Mouse (Mus musculus) megakaryocyte, embryonic 14.5 days (primary cell): ENCODE results near the gene Shank2. TPM values are rescaled to one million over a fixed set of nuclear protein-coding genes. Genes with fewer than 3 reads are reported as not detected.

Experiments
- H3K27me3 ChIP-seq: replicated peaks from 2 replicates; pipeline ENCODE3; 2012; ENCODE audit warnings: inconsistent platforms
- H3K36me3 ChIP-seq: replicated peaks from 2 replicates; pipeline ENCODE3; 2012; ENCODE audit warnings: low read length, inconsistent platforms, mixed read lengths
- H3K4me1 ChIP-seq: 2 replicates; pipeline ENCODE4 v1.6.1; 2012; ENCODE audit warnings: inconsistent platforms
- H3K4me3 ChIP-seq: replicated peaks from 2 replicates; pipeline ENCODE3; 2012; ENCODE audit warnings: moderate library complexity, mild to moderate bottlenecking, inconsistent platforms
- H3K9me3 ChIP-seq: 2 replicates; pipeline ENCODE4 v1.6.1; 2012; ENCODE audit warnings: inconsistent platforms
- FLI1 ChIP-seq: IDR thresholded peaks from 2 replicates; pipeline ENCODE4 v1.6.1; 2012; ENCODE audit warnings: low read length, inconsistent platforms, mixed read lengths
- GATA1 ChIP-seq: IDR thresholded peaks from 3 replicates; pipeline ENCODE4 v1.6.1; 2012; ENCODE audit warnings: mixed read lengths, low read length, inconsistent platforms, borderline replicate concordance
- polyA plus RNA-seq: library from polyadenylated mRNA; stranded (reverse); fragments of >175 nt; gene quantifications from 2 replicates; pipeline ENCODE4 v1.2.3, GENCODE M21; 2012; ENCODE audit warnings: low replicate concordance; ENCODE audit not compliant: insufficient read depth

Gene Shank2
- polyA plus RNA-seq, 1 experiment, result 0.02 TPM

DNA sequence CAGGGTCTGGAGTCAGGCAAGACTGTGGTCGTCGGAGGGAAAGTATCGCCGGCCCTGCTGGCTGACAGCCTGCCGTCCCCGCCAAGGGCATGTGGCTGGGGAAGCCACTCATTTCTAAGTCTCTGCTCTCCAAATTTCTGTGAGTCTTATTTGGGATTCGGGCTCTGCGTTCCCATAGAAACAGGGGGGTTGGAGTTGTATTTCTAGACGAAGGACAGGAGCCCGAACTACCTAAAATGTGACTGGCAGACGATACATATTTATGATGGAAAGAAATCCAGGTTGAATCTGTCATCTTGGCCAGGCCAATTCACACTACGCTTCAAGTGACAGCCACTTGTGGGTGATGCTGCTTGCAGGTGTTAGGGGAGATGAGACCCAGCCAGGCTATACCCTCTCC lies 92.4 kb downstream of the Shank2 start:
- no peak for TF ChIP-seq FLI1
- no peak for TF ChIP-seq GATA1
- H3K4me1 ChIP-seq, result no peaks in the 10 kb centered on the region
- no peak overlapping the region for H3K4me3 ChIP-seq
- peaks cover 26% of the 10 kb centered on the region for H3K27me3 ChIP-seq
- H3K9me3 ChIP-seq, result peaks cover 6% of the 10 kb centered on the region
- no peaks in the 10 kb centered on the region for H3K36me3 ChIP-seq

DNA sequence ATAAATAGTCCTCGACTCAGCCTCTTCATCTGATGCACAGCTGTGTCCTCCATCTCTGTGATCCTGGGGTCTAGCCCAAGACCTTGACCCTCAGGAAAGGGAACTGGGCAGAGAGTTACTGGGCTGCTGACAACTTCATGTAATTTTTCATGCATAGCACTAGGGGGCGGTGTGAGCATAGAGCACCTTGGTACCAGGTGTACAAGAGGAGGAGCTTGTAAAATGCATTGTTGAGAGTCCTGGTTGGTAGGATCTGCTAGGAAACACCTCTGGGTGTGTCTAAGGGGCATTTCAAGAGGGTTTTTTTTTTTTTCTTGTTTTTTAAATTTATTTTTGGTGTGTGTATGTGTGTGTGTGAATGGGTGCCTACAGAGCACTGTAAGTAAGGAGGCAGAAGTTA lies 95.6 kb downstream of the Shank2 start:
- TF ChIP-seq GATA1 (no peak), FLI1 (no peak)
- no peaks in the 10 kb centered on the region for H3K36me3 ChIP-seq
- H3K9me3 ChIP-seq, result no peaks in the 10 kb centered on the region
- peaks cover 4% of the 10 kb centered on the region; the same call in 1 of the 2 replicates for H3K4me1 ChIP-seq
- peaks cover 22% of the 10 kb centered on the region for H3K27me3 ChIP-seq
- H3K4me3 ChIP-seq, result no peak overlapping the region

DNA sequence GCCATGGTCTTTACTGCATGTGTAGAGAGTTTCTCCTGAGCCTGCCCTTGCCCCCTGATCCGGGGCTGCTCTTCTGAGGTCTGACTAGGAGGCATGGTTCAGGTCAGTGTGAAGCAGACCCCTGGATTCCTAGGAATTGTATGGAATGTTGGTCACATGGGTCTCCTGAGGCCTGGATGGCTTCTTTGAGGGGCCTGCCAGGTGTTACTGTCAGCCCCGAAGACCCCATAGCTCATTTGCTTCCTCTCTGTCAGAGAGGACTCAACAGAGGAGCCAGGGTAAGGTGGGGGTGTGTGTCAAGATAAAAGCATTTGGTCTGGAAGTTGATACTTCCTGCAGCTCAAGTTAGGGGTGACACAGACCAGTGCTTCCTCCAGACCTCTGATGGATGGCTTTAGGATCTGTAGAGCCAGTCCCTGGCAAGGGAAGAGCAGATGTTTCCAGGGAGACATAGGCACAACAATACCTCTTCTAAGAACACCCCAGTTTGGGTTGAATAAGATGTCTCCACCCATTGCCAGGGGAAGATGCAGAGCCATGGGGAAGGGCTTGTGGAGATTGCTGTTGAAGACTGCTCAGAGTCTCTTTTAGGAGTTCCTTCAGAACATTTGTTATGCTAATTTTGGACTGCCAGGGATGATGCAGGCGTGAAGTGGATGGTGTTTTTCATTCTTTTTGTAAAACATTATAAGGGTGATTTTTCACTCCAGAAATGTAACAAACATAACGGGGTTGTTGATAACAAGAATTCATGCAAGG lies 100.7 kb downstream of the Shank2 start:
- H3K4me3 ChIP-seq, result no peak overlapping the region
- H3K9me3 ChIP-seq, result 0 out of 2 replicates have a peak, but pooled peaks cover 4% of the 10 kb centered on the region
- no peaks in the 10 kb centered on the region for H3K36me3 ChIP-seq
- peaks cover 21% of the 10 kb centered on the region for H3K27me3 ChIP-seq
- TF ChIP-seq GATA1 (no peak), FLI1 (no peak)
- H3K4me1 ChIP-seq, result peaks cover 4% of the 10 kb centered on the region; the same call in 1 of the 2 replicates

DNA sequence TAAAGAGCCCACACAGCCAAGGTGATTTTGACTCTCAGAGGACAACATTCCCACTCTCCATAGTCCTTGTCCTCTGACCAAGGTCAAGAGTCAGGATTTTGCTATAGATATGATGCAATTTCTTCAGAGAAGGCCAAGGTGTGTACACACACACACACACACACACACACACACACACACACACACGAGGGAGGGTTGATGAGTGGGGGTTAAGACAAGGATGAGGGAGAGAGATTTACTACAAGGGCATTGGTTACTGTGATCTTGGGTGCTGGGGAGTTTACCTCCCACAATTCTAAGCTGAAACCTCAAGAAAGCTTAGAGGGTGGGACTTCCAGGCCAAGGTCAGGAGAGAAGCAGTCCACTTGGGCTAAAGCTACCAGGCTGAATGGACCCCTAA lies 104.2 kb downstream of the Shank2 start:
- Histone ChIP-seq H3K4me1 (peaks cover 4% of the 10 kb centered on the region), H3K27me3 (peaks cover 29% of the 10 kb centered on the region), H3K36me3 (no peaks in the 10 kb centered on the region), H3K4me3 (no peak overlapping the region), H3K9me3 (0 out of 2 replicates have a peak, but pooled peaks cover 4% of the 10 kb centered on the region)
- TF ChIP-seq FLI1 (no peak), GATA1 (no peak)

DNA sequence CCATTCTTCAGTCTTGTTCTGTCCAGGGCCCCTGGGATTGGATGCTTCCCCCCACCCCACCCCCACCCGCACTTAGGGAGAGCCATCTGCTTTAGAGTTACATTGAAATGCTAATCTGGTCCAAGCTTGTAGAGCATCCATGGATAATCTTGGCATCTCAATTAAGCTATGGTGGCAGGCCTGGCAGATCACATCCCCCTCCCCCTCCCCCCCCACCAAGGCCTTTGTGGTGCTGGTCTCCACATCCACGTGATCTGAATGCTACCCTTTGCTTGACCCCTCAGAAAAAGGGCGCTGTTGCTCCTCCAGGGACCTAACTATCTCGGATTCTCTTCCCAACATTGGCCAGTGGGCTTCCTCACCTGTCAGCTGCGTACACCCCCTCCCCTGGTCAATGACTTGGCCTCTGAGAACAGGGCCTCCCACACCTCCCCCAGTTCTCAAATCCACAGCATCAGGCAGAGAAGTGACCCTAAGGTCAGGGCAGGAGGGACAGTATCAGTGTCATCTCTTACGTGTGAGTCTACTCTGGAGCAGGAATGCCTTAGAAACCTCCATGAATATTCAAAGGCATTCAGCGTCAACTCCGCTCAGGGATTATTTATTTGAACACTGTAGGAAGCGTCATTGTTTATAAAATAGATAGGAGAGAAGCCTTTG lies 104.8 kb downstream of the Shank2 start:
- 0 out of 2 replicates have a peak, but pooled peaks cover 4% of the 10 kb centered on the region for H3K9me3 ChIP-seq

DNA sequence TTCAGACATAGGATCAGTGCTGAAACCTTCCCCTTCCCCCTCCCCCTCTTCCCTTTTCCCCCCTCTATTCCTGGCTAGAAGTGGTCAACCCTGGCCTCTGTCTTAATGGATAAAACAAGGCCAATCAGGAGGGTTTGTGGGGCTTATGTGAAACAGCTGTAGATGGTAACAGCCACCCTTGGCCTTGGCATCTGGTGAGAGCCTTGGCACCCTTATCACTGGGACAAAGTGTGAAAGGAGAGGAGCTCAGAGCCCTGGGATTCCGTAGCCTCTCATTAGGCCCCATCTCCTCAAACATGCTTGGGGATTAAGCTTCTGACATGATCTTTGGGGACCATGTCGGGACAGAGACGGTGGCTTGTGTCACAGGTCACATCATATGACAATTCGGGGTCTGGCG lies 106.4 kb downstream of the Shank2 start:
- TF ChIP-seq GATA1 (no peak), FLI1 (no peak)
- Histone ChIP-seq H3K4me3 (no peak overlapping the region), H3K4me1 (no peaks in the 10 kb centered on the region; the same call in 1 of the 2 replicates), H3K36me3 (no peaks in the 10 kb centered on the region), H3K27me3 (peaks cover 37% of the 10 kb centered on the region), H3K9me3 (0 out of 2 replicates have a peak, but pooled peaks cover 4% of the 10 kb centered on the region)

More for the DNA sequence above, 104.8 kb downstream of the Shank2 start:
- Histone ChIP-seq H3K36me3 (no peaks in the 10 kb centered on the region), H3K4me1 (no peaks in the 10 kb centered on the region; the same call in 1 of the 2 replicates), H3K4me3 (no peak overlapping the region), H3K27me3 (peaks cover 28% of the 10 kb centered on the region)
- no peak for TF ChIP-seq GATA1
- TF ChIP-seq FLI1, result no peak

DNA sequence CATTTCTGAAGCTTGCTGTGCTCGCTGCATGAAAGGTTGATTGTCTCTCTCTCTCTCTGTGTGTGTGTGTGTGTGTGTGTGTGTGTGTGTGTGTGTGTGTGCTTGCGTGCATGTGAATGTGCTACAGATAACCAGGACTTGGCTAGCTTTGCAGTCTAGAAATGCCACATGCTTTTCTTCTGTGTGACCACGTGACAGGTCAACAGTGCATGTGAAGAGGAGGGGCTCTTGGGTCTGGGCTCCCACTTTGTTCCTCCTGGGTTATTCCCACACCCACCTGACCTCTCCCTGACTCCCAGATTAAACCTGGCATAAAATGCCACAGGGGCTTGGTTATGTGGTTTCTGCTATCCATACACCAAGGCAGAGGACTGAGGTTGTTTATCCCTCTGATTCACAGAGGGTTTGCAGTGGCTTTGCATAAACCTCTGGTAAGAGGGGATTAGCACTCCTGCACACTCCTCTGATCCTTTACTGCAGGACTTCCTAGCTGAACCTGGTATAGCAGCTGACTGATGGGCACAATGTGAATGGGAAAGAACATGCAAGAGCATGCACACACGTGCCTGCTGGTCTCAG lies 109.4 kb downstream of the Shank2 start:
- H3K36me3 ChIP-seq, result no peaks in the 10 kb centered on the region
- TF ChIP-seq FLI1, result no peak
- TF ChIP-seq GATA1, result no peak
- no peak overlapping the region for H3K4me3 ChIP-seq
- no peaks in the 10 kb centered on the region for H3K9me3 ChIP-seq
- H3K27me3 ChIP-seq, result peaks cover 44% of the 10 kb centered on the region
- no peaks in the 10 kb centered on the region; the same call in 1 of the 2 replicates for H3K4me1 ChIP-seq

DNA sequence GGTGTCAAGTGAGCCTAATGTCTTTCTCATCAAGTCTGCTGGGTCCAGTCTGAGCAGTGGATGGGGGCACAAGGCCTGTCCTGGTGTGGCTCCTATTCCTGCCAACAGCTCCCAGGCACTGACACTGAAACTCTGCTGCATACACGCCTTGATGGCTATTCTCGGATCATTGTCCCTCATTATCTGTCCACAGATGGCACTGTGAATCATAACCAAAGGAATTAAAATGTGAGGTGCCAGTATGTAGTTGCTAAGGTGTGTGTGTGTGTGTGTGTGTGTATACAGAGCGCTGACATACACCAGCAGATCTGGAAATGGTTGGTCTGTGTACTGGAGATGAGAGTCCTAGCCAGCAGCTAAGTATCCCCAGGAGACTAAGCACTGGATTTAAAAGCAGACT lies 110.3 kb downstream of the Shank2 start:
- no peaks in the 10 kb centered on the region; the same call in 1 of the 2 replicates for H3K4me1 ChIP-seq
- no peaks in the 10 kb centered on the region for H3K9me3 ChIP-seq
- H3K36me3 ChIP-seq, result no peaks in the 10 kb centered on the region
- no peak overlapping the region for H3K4me3 ChIP-seq
- peaks cover 44% of the 10 kb centered on the region for H3K27me3 ChIP-seq
- no peak for TF ChIP-seq FLI1
- TF ChIP-seq GATA1, result no peak

DNA sequence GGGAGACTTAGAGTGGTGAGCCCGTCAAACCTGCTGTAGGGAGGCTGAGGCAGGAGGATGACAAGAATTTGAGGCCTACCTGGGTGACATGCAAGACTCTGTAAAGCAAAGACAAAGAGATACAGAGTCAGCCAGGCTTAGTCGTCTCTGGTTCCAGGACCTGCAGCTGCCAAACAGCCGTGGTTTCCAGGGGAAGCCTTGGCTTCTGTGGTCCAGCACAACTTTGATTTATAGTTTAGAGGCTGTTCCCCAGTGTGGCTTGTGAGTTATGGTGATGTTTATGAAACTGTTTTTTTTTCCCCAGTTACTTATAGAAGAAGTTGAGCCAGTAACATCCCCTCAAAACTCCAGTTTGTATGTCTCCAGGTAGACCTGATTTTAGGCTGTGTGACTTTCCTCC lies 112.5 kb downstream of the Shank2 start:
- Histone ChIP-seq H3K27me3 (peaks cover 40% of the 10 kb centered on the region), H3K9me3 (no peaks in the 10 kb centered on the region), H3K4me1 (no peaks in the 10 kb centered on the region), H3K4me3 (no peak overlapping the region), H3K36me3 (no peaks in the 10 kb centered on the region)
- TF ChIP-seq FLI1, result no peak
- no peak for TF ChIP-seq GATA1

DNA sequence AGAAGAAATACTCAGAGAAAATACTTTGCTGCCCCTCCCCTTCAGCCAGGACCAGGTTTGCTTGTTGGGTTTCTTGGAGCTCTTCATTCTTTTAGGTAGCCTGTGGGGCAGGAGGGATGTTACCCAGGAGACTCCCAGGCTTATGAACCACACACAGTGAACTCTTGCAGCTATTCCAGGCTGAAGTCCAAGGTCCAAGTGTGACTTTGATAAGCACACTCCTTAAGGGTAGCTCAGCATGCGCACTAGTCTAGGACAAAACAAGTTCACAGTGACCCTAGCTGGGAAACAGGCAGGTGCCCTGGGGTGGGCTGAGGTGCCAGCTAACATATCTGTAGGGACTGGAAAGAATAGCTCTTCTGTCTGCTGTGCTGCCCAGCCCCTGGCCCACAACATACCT lies 117.8 kb downstream of the Shank2 start:
- H3K36me3 ChIP-seq, result no peaks in the 10 kb centered on the region
- no peak overlapping the region for H3K4me3 ChIP-seq
- peaks cover 7% of the 10 kb centered on the region for H3K9me3 ChIP-seq
- H3K27me3 ChIP-seq, result peaks cover 23% of the 10 kb centered on the region
- H3K4me1 ChIP-seq, result no peaks in the 10 kb centered on the region
- TF ChIP-seq FLI1 (no peak), GATA1 (no peak)
